Comparison of ENCODE assay signal across 26 mouse cellular contexts in the genomic region with DNA sequence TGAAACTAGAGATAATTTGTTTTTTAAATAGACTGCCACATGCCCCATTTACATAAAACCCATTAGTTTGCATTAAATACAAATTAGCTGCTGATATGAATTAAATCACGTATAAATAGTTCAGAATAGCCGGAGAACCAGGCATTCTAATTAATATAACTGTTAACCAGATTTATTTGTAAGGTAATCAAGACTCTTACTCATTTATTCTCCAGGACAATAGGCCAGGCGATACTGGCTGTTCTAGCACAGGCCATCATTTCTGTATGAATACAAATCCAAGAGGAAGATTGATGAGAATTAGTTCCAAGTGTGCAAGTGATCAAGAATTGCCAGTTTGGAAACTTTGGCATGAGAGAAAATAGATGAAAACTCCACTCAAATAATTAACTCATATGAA.
"Had no signal": no experiment of that assay in that cellular context is flagged by ENCODE, and none has a peak within 500 bp of the region (broad histone marks: within the 10 kb centered on the region; RNA-seq: fewer than 3 reads in every experiment).

No protein-coding gene starts in this region.

- H3K27me3 ChIP-seq: heart, embryonic 13.5 days; heart, embryonic 15.5 days; hindbrain, embryonic 15.5 days; kidney, embryonic 15.5 days; limb, embryonic 13.5 days; limb, embryonic 15.5 days; liver, embryonic 12.5 days had no signal

- H3K4me2 ChIP-seq: heart, embryonic 11.5 days; heart, embryonic 13.5 days; heart, embryonic 15.5 days; hindbrain, embryonic 15.5 days; kidney, embryonic 15.5 days; limb, embryonic 13.5 days; limb, embryonic 15.5 days; liver, embryonic 12.5 days had no signal

- H3K4me3 ChIP-seq: heart, adult 2 months; heart, embryonic 13.5 days; heart, embryonic 15.5 days; hindbrain, embryonic 15.5 days; kidney, embryonic 15.5 days; limb, embryonic 13.5 days; limb, embryonic 15.5 days; liver, embryonic 12.5 days had no signal

- ATAC-seq: hindbrain, postnatal 0 days; intestine, embryonic 16.5 days; liver, embryonic 12.5 days had no signal

- H3K27ac ChIP-seq: heart, adult 2 months; heart, embryonic 13.5 days; heart, embryonic 15.5 days; hindbrain, embryonic 15.5 days; hindbrain, postnatal 0 days; kidney, embryonic 15.5 days; kidney, postnatal 0 days; limb, embryonic 13.5 days; limb, embryonic 15.5 days; liver, embryonic 12.5 days; liver, embryonic 14.5 days had no signal

- H3K4me1 ChIP-seq: hindbrain, embryonic 15.5 days; kidney, embryonic 15.5 days; limb, embryonic 13.5 days; limb, embryonic 15.5 days; liver, embryonic 12.5 days had no signal

- H3K9me3 ChIP-seq: heart, embryonic 13.5 days; heart, embryonic 15.5 days; hindbrain, embryonic 15.5 days; kidney, embryonic 15.5 days; limb, embryonic 13.5 days; limb, embryonic 15.5 days; liver, embryonic 12.5 days had no signal

- H3K36me3 ChIP-seq: heart, embryonic 13.5 days; heart, embryonic 15.5 days; hindbrain, embryonic 15.5 days; kidney, embryonic 15.5 days; limb, embryonic 13.5 days; limb, embryonic 15.5 days; liver, embryonic 12.5 days had no signal

- DNase-seq: gastrocnemius, postnatal 14 days; gastrocnemius, postnatal 36 days; heart, adult 11 months; heart, adult 2 months; heart, postnatal 14 days; heart, postnatal 36 days; kidney, adult 11 months; kidney, adult 2 months; kidney, adult 9 months; kidney, postnatal 14 days; kidney, postnatal 36 days; layer of hippocampus, adult 9-11 months; layer of hippocampus, postnatal 36 days; left cerebral cortex, postnatal 4 days had no signal

- H3K9ac ChIP-seq: heart, embryonic 13.5 days; heart, embryonic 15.5 days; hindbrain, embryonic 15.5 days; kidney, embryonic 15.5 days; limb, embryonic 13.5 days; limb, embryonic 15.5 days; liver, embryonic 12.5 days; liver, embryonic 14.5 days had no signal
